Mouse (Mus musculus) spleen, adult 2 months (tissue): ENCODE measurements at regions not wholly inside any gene's neighbourhood (a gene's known extent, or its start where the extent isn't known, plus 50 kb on each side); places are given as distances from the start of the nearest gene placed in this dataset.

Experiments
- DNase-seq, 2 experiments: peaks; one replicate each; pipeline versions ENCODE4 v3.0.0 to v3.0.0-alpha.2; 2012 to 2021; ENCODE audit warnings: low spot score in 2 of 2, low read depth in 1 of 2
- H3K27ac ChIP-seq: fragments of 200-500 bp; 2 replicates; pipeline ENCODE4 v1.5.1; 2012; ENCODE audit warnings: low read length, inconsistent platforms; ENCODE audit not compliant: insufficient read depth
- H3K27me3 ChIP-seq: fragments of 200-500 bp; 2 replicates; pipeline ENCODE4 v1.6.1; 2012; ENCODE audit warnings: mild to moderate bottlenecking, moderate library complexity, low read length, inconsistent platforms; ENCODE audit not compliant: control insufficient read depth, insufficient read depth
- H3K36me3 ChIP-seq: fragments of 200-500 bp; 2 replicates; pipeline ENCODE4 v1.6.1; 2012; ENCODE audit warnings: mild to moderate bottlenecking, low read length, inconsistent platforms; ENCODE audit not compliant: control insufficient read depth, insufficient read depth
- H3K4me1 ChIP-seq: fragments of 200-500 bp; 2 replicates; pipeline ENCODE4 v1.6.1; 2011; ENCODE audit warnings: inconsistent platforms; ENCODE audit not compliant: control insufficient read depth, insufficient read depth, insufficient read length
- H3K4me3 ChIP-seq: fragments of 200-500 bp; 2 replicates; pipeline ENCODE4 v1.5.1; 2011; ENCODE audit warnings: mild to moderate bottlenecking, inconsistent platforms; ENCODE audit not compliant: insufficient read depth, insufficient read length; ENCODE audit errors: extremely low read depth
- CTCF ChIP-seq: fragments of 200-500 bp; IDR thresholded peaks from 2 replicates; pipeline ENCODE4 v1.5.1; 2011; ENCODE audit warnings: mild to moderate bottlenecking, inconsistent platforms; ENCODE audit not compliant: insufficient read depth, insufficient read length, insufficient replicate concordance; ENCODE audit errors: extremely low read depth
- POLR2A ChIP-seq: fragments of 200-500 bp; IDR thresholded peaks from 2 replicates; pipeline ENCODE4 v1.6.1; 2011; ENCODE audit warnings: low read depth, low read length, inconsistent platforms
- WGBS: fragments of 180-500 bp; shearing (Covaris S2); methylation state at CpG from one replicate; pipeline ENCODE4 v1.1.7; 2018; 5-methylcytosine and 5-hydroxymethylcytosine counted together

DNA sequence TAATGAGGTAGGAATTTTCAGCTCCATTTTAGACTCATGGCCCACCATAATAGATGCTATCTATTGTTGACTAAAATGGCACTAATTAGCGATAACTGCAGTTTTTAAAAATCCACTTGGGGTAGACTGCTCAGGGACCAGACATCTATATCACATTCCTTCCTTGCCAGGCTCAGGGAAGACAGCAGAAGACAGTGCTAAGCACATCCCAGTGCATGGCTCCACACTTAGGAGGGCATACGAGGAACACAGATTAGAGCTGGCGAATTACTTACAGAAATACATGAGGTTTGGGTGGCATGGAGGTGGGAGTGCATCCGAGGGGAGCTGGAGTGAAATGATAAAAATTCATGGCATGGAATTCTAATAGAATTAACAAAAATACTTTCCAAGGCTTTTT is 395.5 kb upstream of the Gm6657 start:
- TF ChIP-seq POLR2A, result no peak
- no peak for TF ChIP-seq CTCF
- Histone ChIP-seq H3K27me3 (no peaks in the 10 kb centered on the region), H3K4me3 (no peak overlapping the region), H3K27ac (no peak overlapping the region), H3K4me1 (no peaks in the 10 kb centered on the region), H3K36me3 (no peaks in the 10 kb centered on the region)
- DNase-seq, result no peak
- WGBS, result 91% methylated on average over 4 of the region's 4 CpGs

DNA sequence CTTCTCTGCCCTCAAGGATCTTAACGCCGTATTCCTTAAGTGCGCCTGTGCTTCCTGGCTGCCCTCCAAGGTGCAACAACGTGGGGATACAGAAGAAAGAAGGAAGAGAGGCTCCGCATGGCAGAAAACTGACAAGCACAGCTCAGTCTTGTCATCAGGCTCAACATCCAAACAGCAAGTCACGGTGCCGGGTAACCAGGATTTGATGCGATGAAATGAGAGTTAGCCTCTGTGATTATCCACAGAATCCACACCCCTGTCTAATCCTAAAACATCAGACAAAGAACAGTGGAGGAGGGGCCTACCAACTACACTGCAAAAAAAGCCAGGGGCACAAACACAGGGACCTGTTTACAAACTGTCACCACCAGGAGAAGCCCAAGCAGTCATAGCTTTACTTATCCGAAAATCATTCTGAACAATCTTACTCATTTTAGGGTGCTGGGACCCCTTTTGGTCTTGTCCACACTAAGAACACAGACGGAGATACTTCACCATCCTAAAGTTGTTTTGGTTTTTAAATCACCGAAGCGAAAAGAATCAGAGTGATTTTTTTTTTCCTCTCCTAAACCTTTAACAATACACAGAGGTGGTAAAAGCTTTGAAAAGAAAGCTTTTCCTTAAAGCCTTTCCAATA is 394.8 kb upstream of the Gm6657 start:
- H3K27me3 ChIP-seq, result no peaks in the 10 kb centered on the region
- H3K27ac ChIP-seq, result no peak overlapping the region
- no peak for DNase-seq
- TF ChIP-seq CTCF (no peak), POLR2A (no peak)
- H3K4me3 ChIP-seq, result no peak overlapping the region
- 84% methylated on average over 12 of the region's 12 CpGs for WGBS
- H3K36me3 ChIP-seq, result no peaks in the 10 kb centered on the region
- no peaks in the 10 kb centered on the region for H3K4me1 ChIP-seq

DNA sequence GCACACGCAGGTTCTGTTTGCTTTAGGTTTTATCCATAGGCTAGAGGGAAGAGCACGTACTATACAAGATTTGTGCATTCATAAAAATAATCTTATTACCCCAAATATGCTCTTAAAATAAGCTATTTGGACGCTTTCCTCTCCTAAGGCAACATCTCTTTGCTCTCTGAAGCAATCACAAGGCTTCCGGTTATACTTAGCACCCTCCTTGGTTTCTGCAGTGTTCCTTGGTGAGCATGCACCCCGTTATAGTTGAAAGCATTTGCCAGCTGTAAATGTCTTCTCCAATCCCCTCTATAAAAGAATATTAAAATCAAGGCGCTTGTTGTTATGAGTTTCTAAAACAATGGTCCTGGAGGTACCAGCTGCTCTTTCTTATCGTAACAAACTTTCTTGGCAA is 386.4 kb upstream of the Gm6657 start:
- no peak overlapping the region for H3K4me3 ChIP-seq
- TF ChIP-seq CTCF (no peak), POLR2A (no peak)
- H3K27me3 ChIP-seq, result no peaks in the 10 kb centered on the region
- H3K4me1 ChIP-seq, result no peaks in the 10 kb centered on the region
- H3K27ac ChIP-seq, result no peak overlapping the region
- 90% methylated on average over 7 of the region's 7 CpGs for WGBS
- no peak for DNase-seq
- H3K36me3 ChIP-seq, result no peaks in the 10 kb centered on the region

DNA sequence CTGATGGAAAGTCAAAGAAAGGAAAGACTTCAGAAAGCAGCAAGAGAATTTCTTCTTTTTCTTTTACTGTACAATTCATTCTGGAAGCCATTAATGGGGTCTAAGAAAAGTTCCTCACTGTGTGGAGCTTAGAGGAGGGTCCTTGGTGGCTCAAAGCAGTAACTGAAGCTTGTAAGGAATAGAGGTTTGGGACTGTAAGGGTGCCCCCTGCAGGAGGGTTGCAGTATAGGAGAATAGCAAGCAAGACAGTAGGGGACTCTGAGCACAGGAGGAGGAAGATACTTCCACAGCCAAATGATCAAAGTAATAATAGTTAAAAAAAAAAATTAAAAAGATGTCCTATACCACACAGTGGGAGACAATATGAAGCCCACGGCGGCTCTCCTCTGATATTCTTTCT is 382.8 kb upstream of the Gm6657 start:
- Histone ChIP-seq H3K27me3 (no peaks in the 10 kb centered on the region), H3K4me3 (no peak overlapping the region), H3K4me1 (no peaks in the 10 kb centered on the region), H3K36me3 (no peaks in the 10 kb centered on the region), H3K27ac (no peak overlapping the region)
- DNase-seq, result peak in 1 of 2 experiments; percentile 23
- WGBS, result 48% methylated on average over 2 of the region's 2 CpGs
- TF ChIP-seq CTCF, result peak; percentile 23; the same call in 1 of the 2 replicates
- TF ChIP-seq POLR2A, result no peak

DNA sequence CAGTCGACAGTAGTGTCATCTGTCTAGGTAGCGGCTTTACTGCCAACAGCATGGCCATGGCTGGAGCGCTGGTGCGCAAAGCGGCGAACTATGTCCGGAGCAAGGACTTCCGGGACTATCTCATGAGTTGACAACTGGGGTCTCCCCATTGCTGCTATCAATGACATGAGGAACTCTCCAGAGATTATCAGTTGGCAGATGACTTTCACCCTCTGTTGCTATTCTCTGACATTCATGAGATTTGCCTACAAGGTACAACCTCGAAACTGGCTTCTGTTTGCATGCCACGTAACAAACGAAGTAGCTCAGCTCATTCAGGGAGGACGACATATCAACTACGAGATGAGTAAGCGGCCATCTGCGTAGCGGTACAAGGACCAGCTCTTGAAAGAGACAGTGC is 374.6 kb upstream of the Gm6657 start:
- Histone ChIP-seq H3K27me3 (no peaks in the 10 kb centered on the region), H3K27ac (no peak overlapping the region), H3K4me1 (no peaks in the 10 kb centered on the region), H3K4me3 (no peak overlapping the region), H3K36me3 (no peaks in the 10 kb centered on the region)
- 95% methylated on average over 16 of the region's 16 CpGs for WGBS
- no peak for TF ChIP-seq POLR2A
- no peak for TF ChIP-seq CTCF
- DNase-seq, result no peak

DNA sequence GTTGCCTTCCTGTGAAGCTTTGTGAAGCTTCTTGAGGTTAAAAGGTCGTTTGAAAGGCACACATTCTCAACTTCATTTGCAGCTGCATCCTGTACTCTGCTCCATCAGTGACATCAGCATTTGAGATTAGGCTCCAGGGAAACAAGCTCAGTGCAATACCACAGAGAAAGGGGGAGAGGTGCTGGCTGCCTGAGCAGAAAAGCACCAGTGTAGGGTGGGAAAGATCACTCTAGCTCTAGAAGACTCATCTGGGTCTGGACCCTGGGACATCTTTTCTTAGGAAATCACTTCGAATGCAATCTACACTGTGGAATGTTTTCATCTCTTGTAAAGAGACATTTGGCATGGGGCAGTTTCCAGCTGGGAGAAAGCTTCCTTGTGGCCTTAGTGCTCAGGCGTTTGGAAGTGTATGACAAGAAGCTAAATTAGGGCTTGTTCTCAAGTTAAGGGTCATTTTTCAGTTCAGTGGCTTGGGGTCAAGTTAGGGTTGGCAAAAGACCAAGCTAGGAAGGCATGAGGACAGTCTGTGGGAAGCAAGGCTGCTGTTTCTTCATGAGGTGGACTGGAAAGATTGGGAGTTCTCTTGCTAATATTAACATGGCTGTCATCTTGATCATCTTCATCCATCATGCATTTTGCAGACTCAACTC is 370.5 kb upstream of the Gm6657 start:
- H3K27me3 ChIP-seq, result no peaks in the 10 kb centered on the region
- H3K36me3 ChIP-seq, result no peaks in the 10 kb centered on the region
- no peak overlapping the region for H3K4me3 ChIP-seq
- H3K27ac ChIP-seq, result no peak overlapping the region
- TF ChIP-seq POLR2A, result no peak
- H3K4me1 ChIP-seq, result no peaks in the 10 kb centered on the region
- WGBS, result 46% methylated on average over 3 of the region's 3 CpGs
- DNase-seq, result no peak

DNA sequence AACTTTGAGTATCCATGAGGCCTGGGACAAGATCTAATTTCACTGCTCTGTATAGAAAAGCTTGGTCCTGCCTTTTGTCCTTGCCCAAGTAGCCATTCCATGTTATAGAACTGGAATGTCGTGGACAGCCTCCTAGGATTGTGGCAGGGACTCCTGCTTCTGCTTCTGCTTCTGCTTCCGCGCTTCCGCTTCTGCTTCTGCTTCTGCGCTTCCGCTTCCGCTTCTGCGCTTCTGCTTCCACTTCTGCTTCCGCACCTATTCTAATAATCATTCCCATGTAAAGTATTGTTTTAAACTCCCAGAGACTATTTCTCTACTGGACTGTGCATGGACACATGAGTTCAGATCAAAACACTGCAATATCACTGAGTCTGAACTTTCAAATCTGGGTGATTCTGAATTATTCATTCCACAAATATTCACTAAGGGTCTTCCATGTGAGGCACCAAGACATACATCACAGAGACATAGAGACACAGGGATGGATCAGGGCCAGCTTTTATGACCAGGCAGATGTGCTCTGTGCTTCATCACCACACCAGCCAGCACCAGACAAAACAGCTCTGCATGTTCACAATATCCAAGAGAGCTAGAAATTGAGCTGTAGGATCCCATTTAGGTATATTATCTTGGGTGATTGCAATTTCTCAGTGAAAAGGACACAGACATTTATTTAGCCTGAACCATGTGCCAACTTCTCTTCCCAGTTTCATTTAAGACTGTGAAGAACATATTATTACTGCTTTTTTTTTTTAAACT is 360.5 kb upstream of the Gm6657 start:
- no peaks in the 10 kb centered on the region for H3K36me3 ChIP-seq
- no peak overlapping the region for H3K4me3 ChIP-seq
- no peaks in the 10 kb centered on the region for H3K4me1 ChIP-seq
- H3K27ac ChIP-seq, result no peak overlapping the region
- 87% methylated on average over 9 of the region's 9 CpGs for WGBS
- TF ChIP-seq CTCF, result no peak
- TF ChIP-seq POLR2A, result no peak
- no peak for DNase-seq
- H3K27me3 ChIP-seq, result no peaks in the 10 kb centered on the region
